Mouse (Mus musculus) heart, adult 8-10 months (tissue): Measurements from ENCODE around the gene Trim8. TPM values are rescaled to one million over a fixed set of nuclear protein-coding genes. Genes with fewer than 3 reads are reported as not detected.
A peak's percentile ranks its signal among the peaks of the same experiment; 100 is the strongest.

ENCODE experiments used
- DNase-seq: peaks from one replicate; pipeline ENCODE4 v3.0.0; 2022; ENCODE audit warnings: low spot score
- total RNA-seq, 4 experiments: library from RNA; stranded (reverse); gene quantifications; 2 replicates each; pipeline ENCODE4 v1.2.4; 2022

Trim8 gene
- total RNA-seq, 4 experiments from 2014 or later: 31.5 to 38.8 (median 37.6) TPM

GRCm38 (mm10) chr19:46523131-46523479 lies 21.6 kb downstream of the Trim8 start:
- no peak for DNase-seq

DNA sequence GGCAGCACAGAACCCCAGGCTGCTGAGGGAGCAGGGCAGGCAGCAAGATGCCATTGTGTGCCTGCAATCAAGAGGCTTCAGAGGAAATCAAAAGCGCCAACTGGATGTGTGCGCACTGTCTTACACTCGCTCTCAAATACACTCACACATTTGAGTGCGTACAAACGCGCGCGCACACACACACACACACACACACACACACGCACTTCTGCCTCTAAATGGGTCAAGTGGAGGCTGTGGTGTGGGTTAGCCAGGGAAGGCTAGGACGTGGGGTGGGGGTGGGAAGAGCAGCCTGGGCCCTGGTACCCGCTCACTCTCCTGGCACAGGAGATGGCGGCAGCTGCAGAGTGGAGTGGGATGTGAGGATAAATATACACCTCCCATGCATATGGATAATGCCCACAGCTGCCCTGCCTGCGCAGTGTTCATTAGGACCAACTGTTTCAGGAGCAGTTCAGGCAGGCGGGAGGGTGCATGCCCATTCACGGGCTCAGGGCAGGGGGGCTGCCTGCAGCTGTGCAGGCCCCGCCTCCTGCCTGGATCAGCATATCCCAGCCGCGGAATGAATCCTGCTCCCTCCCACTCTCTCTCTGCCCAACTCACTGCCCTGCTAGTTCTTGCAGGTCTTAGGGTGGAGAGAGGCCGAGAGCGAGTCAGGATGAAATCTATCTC lies 22.1 kb downstream of the Trim8 start:
- peak; percentile 59 for DNase-seq

GRCm38 (mm10) chr19:46524152-46524544 lies 22.6 kb downstream of the Trim8 start:
- no peak for DNase-seq

GRCm38 (mm10) chr19:46524601-46525321 lies 23.3 kb downstream of the Trim8 start:
- peak; percentile 93 for DNase-seq

DNA sequence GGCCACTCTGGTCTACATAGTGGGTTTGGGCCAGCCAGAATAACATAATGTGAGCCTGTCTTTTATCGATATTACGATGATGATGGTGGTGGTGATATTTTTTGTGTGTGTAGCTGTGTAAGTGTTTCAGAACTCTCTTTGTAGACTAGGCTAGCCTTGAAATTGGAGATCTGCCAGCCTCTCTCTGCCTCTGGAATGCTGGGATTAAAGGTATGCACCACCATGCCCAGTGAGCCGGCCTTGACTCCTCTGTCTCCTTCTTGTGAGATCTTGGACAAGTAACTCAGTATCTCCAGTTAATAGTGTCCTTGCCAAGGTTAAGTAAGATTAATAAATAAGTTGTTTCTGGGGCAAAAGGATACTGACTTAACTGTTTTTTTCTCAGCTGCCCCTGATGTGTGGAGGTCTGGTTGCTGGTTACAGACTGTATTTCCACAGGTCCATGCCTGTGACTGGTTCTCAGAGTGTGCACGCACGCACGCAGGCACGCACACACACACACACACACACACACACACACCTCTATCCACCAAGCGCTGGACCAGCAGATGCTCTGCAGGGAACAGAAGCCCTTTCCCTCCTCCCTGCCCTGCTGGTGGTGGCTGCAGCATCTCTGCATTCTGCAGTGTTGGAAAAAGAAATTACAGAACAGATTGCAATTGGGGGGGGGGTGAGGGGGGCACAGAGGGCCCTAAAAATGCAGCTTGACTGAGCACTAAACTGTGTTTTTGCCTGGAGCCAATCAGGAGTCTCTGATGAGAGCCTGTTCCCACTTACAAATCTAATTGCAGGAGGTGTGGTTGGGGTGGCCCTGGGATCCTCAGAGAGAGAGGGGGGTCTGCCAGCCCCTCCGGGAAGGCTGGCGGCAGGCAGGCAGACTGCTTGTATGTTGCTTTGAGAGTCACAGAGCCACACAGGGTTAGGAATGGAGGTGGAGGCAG lies 24.5 kb downstream of the Trim8 start:
- DNase-seq: no peak

GRCm38 (mm10) chr19:46527632-46528528 lies 26.4 kb downstream of the Trim8 start:
- no peak for DNase-seq

DNA sequence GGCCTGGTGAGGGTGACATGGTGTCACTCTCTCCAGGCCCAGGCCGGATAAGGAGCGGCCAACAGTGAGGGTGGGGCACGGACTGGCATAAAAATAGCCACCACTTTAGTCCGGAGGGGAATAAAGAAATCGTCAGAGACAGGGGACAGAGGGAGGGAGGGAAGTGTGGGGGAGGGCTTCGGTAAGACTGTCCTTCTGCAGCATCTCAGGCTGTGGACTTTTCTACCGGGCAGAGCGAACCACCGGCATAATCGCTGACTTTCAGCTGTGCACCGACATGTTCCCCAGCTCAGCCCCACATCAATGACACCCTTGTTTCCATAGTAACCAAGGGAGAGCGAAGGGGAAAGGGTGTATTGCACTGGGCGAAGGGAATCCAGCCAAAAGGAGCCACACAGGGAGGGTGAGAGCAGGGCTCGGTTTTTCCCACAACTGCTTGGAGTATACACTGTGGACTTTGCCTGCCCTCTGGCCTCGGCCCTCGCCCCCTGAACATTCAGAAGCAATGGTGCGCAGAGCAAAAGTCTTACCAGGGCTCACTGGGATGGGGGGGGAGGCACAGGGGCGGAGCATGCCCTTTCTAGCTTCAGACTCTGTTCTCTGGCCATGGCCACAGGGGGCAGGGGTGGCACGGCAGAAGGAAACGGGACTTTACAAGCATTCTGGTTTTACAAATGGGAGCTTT lies 27.2 kb downstream of the Trim8 start:
- peak; percentile 78 for DNase-seq

GRCm38 (mm10) chr19:46529601-46530448 lies 28.3 kb downstream of the Trim8 start:
- DNase-seq: no peak

- DNase-seq: no peak
These were observed 29.0 kb downstream of the Trim8 start for GRCm38 (mm10) chr19:46530449-46530990.

DNA sequence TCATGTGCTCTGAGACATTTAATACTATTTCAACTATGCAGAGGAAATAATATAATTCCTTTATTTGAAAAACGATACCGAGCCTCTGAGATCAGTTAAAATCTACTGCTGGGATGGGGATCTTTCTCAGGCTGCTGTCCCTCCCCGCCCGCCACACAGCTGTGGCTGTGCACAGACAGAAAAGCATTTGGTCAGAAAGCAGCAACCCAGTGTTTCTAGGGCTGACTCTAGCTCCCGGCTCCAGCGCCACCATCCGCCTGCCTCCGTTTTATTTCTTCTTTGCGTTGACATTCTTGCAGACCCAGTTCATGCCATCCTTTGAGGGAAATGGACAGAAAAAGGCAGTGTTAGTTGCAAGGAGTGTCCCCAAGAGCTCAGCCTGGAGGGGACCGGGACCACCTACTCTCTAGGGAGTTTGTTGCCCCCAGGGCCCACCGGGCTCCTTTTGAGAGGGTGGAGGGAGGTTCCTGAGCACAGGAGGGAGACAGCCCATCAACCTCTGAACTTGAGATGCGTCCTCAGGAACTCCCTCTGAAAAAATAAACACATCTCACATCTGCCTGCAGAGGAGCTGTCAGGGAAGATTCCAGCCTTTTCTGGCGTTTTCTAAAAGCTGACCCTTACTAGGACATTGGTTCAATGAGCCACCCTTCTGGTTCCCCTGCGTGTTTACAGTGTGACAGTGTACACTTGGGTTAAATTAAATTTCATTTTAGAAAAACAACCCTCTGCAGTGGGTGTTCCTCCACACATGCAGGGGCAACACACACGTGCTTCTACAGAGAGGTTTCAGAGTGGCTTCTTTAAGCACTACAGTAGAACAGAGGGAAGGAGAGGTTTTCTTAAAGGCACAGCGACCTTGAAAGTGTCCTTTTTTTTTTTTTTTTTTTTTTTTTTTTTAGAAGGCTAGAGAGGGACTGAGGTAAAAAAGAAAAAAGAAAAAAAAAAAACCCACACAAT lies 29.8 kb downstream of the Trim8 start:
- DNase-seq: no peak

GRCm38 (mm10) chr19:46532031-46532688 lies 30.7 kb downstream of the Trim8 start:
- DNase-seq: no peak

GRCm38 (mm10) chr19:46533066-46533465 lies 31.6 kb downstream of the Trim8 start:
- DNase-seq: no peak

- no peak for DNase-seq
These were observed 32.0 kb downstream of the Trim8 start for GRCm38 (mm10) chr19:46533525-46533924.

DNA sequence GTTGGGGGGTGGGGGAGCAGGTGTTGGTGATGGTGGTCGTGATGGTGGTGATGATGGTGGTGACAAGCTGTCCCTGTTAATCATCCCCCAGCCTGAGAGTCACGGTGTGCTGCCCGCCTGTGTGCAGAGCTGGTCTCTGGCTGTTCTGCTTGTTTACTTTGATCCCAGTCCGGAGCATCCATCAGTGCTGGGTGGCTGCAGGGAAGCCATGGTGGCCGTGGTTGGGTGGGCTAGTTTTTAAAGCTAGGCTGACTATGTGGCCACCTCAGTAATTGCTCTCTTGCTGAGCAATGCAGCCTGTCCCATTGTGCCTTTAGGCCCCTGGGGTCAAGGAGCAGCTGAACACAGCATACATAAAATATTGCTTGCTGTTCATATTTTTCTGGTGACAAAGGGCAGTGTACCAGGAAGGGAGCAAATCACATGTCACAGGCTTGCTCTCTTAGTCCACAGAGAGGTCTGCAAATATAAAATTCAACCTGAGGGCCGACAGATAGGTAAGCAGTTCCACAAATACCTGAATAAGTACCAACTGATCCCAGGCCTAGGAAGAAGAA lies 33.1 kb downstream of the Trim8 start:
- no peak for DNase-seq

- DNase-seq: no peak
These were observed 35.9 kb downstream of the Trim8 start for GRCm38 (mm10) chr19:46537357-46537756.

DNA sequence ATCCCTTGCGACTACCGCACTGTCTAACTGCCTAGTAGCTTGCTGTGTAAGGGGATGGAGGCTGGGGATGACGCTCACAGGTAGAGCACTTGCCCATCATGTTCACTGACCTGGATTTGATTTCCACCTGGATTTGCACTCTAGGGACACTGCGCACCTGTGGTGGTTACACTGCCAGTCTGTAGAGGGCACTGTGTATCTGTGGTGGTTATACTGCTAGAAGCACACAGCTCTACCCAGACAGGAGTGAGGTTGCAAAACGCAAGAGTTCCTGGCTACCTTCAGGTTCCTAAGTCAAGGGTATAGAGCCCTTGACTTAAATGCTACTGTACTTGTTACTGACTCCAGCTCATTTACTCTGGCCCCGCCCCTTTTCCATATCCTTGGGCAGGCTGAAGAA lies 36.7 kb downstream of the Trim8 start:
- DNase-seq: no peak

- DNase-seq: no peak
These were observed 41.2 kb downstream of the Trim8 start for GRCm38 (mm10) chr19:46542750-46543149.
